Mouse (Mus musculus) bone marrow, adult 2 months (tissue): ENCODE data around the gene Spg7.

ENCODE experiments used
- CTCF ChIP-seq: fragments of 200-500 bp; IDR thresholded peaks from 2 replicates; pipeline ENCODE4 v1.5.1; 2011; ENCODE audit warnings: low read length, control low read depth; ENCODE audit not compliant: control insufficient read depth, insufficient read depth
- POLR2A ChIP-seq: fragments of 200-500 bp; IDR thresholded peaks from 2 replicates; pipeline ENCODE4 v1.6.1; 2011; ENCODE audit warnings: low read depth, mild to moderate bottlenecking, control low read depth, low read length, borderline replicate concordance; ENCODE audit not compliant: control insufficient read depth

DNA sequence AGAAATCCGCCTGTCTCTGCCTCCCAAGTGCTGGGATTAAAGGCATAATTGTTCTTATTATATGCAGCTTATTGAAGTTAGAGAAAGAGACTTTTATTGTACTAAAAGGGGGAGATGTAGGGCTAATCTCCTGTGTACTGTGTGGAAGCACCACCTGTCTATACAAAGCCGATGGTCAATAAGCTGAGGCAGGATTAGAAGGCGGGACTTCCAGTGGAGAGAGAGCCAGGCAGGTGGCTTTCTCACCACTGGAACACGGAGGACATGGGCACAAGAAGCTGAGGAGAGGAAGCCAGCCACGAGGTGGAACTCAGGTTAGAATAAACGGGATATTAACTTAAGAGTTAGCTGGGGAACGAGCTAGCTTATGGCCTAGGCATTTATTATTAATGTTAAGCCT is at the start of gene Spg7:
- TF ChIP-seq CTCF, result no peak
- TF ChIP-seq POLR2A, result no peak
